Mouse (Mus musculus): ENCODE measurements around the gene Lrrc29.

Lrrc29 gene

DNA sequence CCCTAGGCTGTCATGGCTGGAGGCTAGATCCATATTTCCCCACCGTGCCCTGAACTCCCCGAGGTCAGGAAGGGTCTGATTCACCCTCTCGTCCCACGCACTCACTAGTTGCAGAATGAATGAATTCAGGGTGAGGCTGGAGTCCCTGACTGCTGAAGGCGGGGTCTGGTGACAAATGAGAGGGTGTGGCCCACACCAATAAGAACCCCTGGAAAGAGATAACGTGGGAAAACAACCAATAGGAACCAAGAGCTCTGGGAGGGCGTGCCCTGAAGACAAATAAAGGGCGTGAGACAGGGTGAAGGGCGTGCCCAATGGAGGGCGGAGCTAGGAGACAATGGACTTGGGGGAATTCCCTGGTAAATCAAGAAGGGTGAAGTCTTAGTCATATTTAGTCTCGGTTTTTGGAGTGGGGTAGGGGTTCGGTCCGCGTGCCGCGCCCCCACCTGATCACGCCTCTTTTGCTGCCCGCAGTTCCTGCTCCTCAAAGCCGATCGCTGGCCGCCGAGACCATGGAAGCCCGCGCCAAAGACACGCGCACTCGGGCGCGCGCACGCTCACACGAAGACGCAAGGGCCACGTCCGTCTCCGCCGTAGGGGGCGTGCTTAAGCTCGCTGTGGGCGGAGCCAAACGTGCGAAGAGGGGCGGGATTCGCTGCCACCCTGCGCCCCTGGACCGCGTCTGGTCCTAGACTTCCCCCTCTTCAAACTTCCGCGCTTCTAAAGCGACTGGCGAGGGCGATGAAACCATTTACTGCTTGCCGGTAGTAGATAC lies 36.9 kb downstream of the Lrrc29 start:
- DNase-seq: peak; percentile 90

DNA sequence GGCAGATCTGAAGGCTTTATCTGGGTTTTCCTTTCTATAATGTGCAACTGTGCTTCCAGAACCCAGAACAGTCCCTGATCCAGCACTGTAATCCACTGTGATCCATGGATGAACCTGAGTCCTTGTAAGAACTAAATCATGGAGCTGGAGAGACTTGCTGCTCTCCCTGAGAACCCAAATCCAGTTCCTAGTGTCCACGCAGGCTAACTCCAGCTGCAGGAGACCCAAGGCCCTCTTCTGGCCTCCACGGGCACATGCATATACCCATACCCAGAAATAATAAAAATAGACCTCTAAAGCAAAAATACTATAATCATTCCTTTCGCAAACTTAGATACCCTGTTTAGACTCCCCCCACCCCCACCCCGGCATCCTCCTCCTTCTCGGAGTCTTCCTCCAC lies 37.8 kb downstream of the Lrrc29 start:
- no peak for DNase-seq

DNA sequence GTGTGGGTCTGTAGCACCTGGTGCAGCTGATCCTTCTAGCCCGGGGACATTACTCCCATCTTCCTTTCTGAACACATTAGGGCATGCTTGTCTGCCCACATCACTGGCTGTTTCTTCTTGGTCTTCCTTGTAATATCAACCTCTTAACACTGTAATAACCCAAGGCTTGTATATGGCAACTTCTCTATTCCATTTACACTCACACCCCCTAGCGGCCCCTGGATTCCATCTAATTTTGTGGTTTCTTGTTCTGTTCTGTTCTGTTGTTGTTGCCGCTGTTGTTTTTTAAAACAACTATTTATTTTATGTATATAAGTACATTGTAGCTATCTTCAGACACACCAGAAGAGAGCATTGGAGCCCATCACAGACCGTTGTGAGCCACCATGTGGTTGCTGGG lies 39.2 kb downstream of the Lrrc29 start:
- no peak for DNase-seq

DNA sequence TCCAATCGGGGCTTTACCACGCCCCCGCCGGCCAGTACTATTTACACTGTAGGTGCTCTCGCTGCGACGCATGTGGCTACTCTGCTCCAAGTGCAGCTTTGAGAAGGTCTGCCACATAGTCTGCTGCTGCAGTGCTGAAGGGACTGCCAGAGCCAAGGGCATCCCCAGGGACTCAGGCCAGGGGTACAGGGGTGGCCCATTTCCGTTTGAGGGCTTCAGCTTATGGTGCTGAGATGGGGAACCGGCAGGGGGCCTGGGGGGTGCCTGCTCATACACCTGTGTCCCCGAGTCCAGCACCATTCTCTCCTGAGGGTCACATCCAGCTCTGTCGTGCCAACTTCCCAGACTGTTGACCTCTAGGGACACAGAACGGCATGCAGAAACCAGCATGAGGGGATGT lies 40.6 kb downstream of the Lrrc29 start:
- no peak for DNase-seq

DNA sequence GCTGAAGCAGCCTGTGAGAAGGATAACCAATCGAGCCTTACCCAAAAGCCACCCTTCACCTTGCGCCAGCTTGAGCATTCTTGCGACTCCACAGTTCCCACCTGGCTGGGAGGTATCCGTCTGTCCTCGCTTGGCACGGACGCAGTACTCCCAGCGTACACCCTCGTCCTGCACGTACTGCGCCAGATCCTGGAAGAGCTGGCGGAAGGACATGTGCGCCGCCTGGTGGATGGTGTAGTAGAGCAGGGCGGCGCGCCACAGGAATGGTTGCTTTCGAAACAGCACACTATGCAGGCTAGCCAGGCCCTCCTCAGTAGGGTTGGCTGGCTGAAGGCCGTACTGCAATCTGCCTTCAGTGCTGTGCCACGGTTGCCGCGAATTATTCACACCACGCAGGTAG lies 43.0 kb downstream of the Lrrc29 start:
- DNase-seq: peak; percentile 51

DNA sequence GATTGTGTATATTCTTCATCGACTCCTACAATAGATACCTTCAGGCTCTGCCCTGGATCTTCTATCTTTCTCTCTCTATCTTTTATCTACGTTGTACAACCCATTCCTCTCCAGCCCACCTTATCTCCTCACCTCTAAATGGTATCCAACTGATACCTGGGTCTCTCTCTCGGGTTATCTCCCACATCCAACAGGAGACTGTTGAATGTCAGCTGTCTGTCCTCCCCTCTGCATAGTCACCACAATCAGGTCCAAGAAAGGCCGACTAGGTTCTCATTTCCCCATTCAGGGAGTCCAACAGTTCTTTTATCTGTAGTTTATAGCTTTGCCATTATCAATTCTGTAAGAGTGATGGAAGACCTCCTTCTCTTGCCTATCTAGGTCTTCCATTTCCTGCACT lies 43.8 kb downstream of the Lrrc29 start:
- DNase-seq: no peak

DNA sequence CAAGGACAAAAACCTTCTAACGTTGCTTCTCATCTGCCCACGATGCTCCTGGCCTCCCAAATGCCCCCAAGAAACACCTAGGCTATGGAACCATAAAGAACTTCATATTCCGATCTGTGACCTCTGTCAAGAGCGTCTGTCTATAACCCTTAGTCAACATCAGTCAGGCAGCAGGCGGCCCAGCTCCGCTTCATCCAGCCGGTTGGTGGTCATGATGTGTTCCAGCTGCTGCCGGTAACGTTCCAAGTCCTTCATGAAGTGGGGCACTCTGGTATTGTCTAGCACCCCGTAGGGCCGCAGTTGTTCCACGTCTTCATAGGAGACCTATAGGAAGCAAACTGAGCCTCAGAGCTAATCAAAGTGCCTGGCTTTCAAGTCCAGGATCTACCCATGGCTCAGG lies 44.3 kb downstream of the Lrrc29 start:
- DNase-seq: no peak

DNA sequence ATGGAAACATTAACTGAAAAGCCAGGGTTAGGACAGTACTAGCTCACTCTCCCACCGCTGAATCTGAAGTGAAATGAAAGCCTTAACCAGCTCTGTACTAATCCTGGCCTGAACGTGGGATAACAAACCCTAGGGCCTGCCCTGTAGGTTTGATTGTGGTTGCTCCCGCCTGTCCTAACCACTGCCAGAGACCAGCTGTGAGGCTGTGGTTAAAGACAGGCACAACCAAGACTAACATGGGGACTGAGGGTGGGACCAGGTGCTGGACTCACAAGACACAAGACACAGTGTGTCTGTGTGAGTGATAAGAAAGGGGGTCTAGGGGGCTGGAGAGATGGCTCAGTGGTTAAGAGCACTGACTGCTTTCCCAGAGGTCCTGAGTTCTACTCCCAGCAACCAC lies 45.5 kb downstream of the Lrrc29 start:
- DNase-seq: no peak

DNA sequence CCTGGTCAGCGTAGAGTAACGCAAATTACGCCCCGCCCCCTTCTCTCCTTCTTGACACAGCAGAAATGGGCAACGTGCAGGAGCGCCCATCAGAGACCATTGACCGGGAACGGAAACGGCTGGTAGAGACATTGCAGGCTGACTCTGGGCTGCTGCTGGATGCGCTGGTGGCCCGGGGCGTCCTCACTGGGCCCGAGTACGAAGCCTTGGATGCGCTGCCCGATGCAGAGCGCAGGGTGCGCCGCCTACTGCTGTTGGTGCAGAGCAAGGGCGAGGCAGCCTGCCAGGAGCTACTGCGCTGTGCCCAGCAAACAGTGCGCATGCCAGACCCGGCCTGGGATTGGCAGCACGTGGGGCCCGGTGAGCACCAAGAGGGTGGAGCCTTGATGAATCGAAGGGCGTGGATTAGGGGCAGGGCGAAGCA lies 47.2 kb downstream of the Lrrc29 start:
- DNase-seq: peak; percentile 90

DNA sequence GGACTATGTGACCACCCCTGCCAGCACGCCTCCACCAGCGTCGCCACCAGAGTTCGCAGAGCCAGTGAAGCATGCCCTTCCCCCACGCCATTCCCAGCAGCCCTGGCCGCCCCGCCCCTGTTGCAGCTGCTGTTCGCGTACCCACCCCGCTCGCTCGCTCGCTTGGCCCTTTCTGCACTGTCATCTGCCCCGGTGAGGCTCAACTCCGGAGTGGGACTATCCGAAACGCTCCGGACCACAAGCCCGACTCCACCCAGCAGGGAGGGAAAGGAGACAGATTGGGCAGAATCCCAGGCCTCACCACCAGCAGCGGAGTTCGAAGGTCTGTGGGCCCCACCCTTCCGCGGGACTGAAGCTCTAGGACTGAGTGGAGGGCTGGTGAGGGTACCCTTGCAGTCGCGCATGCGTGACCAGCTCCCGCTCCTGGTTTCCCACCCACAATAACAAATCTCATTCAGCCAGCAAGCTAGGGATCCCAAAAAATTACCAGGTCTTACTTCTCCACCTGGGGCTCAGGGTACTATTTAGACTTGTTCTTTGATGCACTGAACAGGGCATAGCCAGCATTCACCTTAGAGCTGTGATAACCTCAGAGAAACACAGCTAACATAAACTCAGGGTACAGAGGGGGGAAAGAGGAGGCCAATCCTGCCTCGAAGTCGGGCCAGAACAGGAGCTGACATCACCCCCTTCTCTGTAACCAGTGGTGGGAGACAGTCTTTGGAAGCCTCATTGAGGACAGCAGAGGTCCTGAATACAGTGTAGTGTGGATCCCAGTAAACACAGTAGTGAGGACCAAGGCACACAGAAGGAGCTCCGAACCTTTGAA lies 49.6 kb downstream of the Lrrc29 start:
- peak; percentile 54 for DNase-seq

DNA sequence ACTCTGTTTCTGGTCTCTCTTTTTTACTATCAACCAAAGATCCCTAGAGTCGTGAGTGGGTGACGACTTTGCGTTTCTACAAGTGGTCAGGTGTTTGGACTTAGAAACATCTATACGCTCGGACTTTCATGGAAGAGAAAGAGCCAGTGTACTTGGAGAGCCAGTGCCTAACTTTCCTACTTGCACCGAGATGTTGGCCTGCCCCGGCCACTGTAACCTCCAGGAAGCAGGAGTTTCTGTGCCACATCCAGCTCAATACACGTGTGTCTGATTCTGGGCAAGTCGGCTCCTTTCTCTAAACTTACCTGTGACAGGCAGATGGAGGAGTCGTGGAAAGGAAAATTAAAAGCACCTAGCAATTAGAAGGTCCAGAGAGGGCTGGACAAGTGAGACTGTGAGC lies 50.2 kb downstream of the Lrrc29 start, which contains the start of gene Nol3:
Nol3 (plus strand) TSS at position 301 of the 400 bp plus-strand sequence.
- DNase-seq: no peak

DNA sequence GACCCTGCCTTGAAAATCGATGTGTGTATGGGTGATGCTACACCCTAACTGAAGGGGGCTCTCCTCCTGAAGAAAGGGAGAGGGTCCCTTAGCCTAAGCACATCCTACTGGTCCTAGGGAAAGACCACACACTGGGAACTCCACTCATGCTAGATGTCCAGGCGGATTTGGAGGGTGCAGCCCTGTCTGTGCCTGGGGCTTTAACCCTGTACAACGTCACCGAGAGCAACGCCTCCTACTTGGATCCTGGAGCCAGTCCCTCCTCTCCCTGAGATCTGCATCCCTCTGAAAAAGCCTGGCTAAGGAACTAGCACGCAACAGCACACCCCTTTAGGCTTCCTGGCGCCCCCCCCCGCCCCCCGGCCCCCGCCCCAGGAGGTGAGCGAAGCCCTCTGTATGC lies 50.7 kb downstream of the Lrrc29 start:
- DNase-seq: no peak

DNA sequence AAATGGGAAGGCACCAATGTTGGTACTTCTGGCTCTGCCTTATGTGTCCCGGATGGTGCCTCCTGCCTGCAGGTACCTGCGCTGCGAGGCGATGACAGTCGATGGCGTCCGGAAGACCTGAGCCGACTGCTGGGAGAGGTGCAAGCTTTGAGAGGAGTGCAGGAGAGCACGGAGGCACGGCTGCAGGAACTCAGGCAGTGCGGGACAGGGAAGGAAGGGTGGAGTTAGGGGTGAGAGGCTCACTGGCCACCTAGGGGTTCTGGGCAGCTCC lies 55.2 kb downstream of the Lrrc29 start:
- no peak for DNase-seq

DNA sequence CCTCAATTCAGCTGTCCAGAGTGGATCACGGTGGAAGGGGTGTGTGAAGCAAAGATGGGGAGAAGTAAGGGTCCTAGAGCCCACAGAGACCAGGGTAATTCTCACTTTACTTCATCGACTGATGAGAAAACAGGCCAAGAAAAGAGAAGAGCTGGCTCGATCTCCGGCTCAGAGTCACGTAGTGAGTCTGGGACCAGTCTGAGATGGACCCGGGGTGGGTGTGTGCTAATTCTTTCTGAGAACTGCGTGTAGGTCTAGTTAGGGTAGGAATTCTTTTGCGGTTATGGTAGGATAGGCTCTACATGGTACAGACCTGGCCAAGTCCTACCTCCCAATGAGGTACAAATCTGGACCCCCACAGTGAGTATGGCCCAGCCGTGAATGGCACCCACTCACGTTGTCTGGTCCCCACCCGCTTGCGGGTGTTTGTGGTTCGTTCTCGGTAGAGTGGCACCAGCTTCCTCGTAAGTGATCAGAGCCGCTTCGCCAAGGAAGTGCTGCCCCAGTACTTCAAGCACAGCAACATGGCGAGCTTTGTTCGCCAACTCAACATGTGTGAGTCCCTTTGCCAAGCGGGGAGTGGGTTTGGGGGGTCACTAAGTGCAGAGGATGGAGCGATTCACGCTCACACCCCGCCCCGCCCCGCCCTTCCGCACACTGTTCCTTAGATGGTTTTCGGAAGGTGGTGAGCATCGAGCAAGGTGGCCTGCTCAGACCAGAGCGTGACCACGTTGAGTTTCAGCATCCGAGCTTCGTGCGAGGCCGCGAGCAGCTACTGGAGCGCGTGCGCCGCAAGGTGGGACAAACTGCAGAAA lies 55.8 kb downstream of the Lrrc29 start:
- DNase-seq: peak; percentile 8

DNA sequence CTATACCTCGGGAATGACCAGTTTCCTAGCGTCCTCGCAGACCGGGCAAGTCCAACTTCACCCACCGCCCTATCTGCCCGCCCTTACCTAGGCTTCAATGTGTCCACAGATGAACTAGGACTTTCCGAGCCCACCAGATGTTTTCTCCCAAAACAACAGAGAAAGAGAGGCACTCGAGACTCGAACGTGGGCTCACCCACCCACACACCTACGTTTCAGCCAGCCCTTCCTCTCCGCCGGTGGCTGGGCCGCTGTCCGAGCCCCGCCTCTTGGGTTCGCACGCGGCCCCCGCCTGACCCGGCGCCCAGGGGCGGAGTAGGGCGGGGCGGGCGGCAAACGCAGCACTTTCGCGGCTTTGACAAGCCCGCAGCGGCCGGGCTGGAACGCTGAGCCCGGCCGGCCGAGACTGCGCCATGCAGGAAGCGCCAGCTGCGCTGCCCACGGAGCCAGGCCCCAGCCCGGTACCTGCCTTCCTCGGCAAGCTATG lies 56.6 kb downstream of the Lrrc29 start, which contains the start of gene Hsf4:
Hsf4 (plus strand) TSS at position 341 of the 487 bp plus-strand sequence.
- DNase-seq: peak; percentile 81

DNA sequence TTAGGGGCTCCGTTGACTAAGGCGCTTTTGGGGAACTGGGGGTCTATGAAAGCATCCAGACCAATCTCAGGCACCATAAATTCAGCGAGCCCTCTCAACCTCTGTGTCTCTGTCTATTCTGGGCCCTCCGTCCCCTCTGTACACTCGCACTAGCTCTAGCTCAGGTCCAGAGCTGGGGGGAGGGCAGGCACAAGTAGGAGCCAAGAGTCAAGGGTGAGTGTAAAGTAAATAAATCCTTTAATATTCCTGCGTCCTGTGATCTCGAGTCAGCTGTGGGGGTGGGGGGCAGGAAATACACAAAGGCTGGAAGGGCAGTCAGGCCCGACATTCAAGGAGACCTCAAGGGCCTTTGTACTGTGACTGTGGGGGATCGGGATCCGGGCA lies 57.0 kb downstream of the Lrrc29 start:
- DNase-seq: no peak

DNA sequence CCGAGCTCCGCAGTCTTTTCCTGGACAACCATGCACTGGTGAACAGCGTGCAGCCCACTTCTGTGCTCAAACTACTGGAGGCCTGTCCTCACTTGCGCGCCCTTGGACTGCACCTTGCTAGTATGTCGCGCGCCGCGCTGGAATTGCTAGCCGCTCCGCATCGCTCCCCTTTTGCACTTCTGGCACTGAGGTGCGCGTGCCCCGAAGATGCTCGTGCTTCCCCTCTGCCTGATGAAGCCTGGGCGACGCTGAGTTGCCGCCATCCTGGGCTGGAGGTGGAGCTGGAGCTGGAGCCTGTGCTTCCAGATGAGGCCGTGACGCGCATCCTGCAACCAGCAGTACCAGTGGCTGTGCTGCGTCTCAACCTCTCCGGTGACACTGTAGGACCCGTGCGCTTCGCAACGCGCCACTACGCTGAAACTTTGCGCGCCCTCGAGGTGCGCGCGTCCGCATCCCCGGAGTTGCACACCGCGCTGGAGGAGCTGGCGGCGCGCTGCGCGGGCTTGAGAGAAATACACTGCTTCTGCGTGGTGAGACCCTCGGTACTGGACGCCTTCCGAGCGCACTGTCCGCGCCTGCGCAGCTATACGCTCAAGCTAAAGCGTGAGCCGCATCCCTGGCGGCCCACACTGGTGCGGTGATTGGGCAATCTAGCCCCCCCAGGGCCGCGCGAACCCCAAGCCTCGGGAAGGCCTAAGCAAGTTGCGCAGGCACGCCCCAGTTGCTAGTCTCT lies 57.6 kb downstream of the Lrrc29 start:
- peak; percentile 30 for DNase-seq

DNA sequence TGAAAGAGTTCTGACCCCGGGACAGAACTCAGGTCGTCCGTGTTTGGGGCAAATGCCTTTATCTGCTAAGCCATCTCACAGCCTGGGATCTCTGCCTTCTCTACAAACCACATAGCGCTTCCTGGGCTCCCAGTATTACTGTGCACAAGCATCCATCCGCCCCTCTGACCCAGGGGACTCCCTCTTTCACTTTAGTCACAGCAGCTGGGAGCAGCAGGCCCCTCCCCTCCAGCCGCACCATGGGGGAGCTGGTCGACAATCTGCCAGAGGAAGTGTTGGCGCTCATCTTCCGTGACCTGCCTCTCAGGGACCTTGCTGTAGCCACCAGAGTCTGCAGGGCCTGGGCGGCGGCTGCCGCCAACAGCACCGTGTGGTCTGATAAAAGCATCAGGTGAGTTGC lies 59.3 kb downstream of the Lrrc29 start:
- DNase-seq: no peak

DNA sequence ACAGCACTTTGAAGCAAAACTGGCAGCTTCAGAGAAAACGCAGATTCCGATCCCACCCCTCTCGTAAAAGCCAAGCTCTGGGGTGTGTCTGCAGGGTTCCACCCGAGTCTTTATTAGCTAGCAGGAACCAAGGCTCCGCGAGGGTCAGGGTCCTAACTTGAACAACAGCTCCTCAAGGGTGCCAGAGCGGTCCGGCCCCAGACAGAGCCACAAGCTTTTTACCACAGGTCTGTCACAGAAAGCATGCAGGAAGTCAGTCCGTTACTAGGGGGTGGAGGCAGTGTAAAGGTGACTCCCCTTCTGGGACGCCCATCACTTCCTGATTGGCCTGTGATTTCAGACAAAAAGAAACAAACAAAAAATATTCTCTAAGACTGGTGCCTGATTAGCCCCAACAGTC lies 61.0 kb downstream of the Lrrc29 start:
- DNase-seq: peak; percentile 27

DNA sequence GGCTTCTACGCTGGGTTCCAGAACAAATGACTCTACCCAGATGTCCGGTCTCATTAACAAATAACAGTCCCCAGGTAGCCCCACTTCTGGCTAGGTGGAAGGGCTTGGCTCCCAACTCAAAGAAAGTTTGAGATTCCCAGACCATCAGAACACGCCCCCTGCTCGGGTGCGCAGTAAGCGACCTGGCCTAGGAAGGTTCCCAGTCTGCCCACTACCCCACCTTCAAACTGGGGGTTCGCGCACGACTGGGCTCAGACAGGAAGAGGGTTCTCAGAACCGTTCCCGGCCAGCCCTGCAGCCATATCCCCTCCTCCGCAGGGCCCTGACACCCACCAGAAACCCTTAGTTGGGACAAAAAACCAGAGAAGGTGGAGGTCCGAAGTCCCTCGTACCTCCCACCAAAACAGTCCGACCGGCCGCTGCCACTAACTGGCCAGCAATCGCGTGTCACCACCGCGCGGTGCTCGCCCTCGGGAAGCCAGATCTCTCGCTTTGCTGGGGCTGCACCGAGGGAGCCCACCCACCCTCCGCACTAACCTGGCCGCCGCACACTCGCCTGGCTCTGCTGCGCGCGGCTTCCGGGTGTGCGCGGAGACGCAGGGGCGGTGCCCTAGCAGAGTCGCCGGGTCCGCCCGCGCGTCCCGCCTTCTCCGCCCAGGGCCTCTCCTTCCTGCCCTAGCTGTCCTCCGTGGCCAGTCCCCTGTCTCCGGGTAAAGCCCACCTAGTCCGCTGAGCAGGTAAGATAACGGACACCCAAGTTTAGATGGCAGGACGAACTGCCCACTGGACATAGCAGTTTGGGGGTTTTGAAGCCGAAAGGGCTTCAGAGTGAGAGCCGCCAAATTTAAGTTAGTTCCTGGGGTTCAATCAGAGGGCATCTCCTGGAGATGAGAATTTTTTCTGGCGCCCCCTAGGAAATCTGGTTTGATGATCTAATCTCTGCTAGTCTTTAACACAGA lies 61.8 kb downstream of the Lrrc29 start, which contains the start of the genes Tradd and Fbxl8:
Tradd (minus strand) TSS at position 586 of the 959 bp plus-strand sequence.
Fbxl8 (plus strand) TSS at position 625 of the 959 bp plus-strand sequence.
- DNase-seq: peak; percentile 85

DNA sequence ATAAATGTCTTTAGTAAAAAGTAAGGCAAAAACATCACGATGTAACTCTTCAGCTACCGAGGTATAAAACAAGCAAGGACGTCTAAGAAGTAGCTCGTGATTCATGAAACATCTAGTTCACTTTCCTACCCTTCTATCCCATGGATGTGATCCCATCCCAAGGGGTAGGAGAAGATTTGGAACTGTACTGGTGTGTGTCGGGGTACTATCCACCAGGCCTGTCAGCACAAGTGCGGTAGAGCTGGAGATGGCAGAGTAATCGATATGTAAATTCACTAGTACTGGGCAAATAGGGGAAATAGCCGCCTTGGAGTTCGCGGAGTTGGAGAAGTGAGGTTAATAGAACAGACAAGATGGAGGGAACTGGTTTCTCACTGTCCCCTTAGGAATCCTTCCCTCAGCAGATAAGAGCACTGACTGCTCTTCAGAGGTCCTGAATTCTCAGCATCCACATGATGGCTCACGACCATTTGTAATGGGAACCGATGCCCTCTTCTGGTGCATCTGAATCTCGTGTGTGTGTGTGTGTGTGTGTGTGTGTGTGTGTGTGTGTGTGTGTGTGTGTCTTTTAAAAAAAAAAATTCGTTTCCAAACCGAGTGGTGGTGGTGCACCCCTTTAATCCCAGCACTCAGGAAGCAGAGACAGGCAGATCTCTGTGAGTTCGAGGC lies 62.7 kb downstream of the Lrrc29 start:
- no peak for DNase-seq

All from kidney, adult 18-20 months (tissue).